ENCODE assay signal across 22 mouse cellular contexts in genomic region chr1:91820531-91820930, GRCm38 (mm10). TPM values are rescaled to one million over a fixed set of nuclear protein-coding genes. Genes with fewer than 3 reads are reported as not detected.
DNase-seq lines count a peak whose midpoint lies in the region; ATAC-seq and TF ChIP-seq lines count a peak whose summit lies in the region.
"Had no signal": no experiment of that assay in that cellular context is flagged by ENCODE, and none has a peak within 500 bp of the region (broad histone marks: within the 10 kb centered on the region; RNA-seq: fewer than 3 reads in every experiment).

No protein-coding gene starts in this region.

- no peak overlapping the region for H3K4me3 ChIP-seq in hindbrain, postnatal 0 days (ENCODE audit: low read length)
- no peak overlapping the region for H3K4me3 ChIP-seq in hindbrain, embryonic 11.5 days (ENCODE audit: low read depth, low read length)
- no peak overlapping the region for H3K4me3 ChIP-seq in neural tube, embryonic 15.5 days (replicated peaks)
- H3K4me3 ChIP-seq: gastrocnemius, adult 2 months; heart, embryonic 10.5 days had no signal

- WGBS in hindbrain, postnatal 0 days, result 29% methylated on average over 10 of the region's 10 CpGs
- WGBS in hindbrain, embryonic 11.5 days, result 83% methylated on average over 10 of the region's 10 CpGs
- WGBS in neural tube, embryonic 15.5 days, result 51% methylated on average over 10 of the region's 10 CpGs

- no peaks in the 10 kb centered on the region for H3K27me3 ChIP-seq in hindbrain, postnatal 0 days (ENCODE audit: insufficient read depth, low read length)
- H3K27me3 ChIP-seq in hindbrain, embryonic 11.5 days (ENCODE audit: control insufficient read depth, insufficient read depth, low read length), result no peaks in the 10 kb centered on the region
- H3K27me3 ChIP-seq in neural tube, embryonic 15.5 days (replicated peaks), result no peaks in the 10 kb centered on the region; the same call in 1 of the 2 replicates
- H3K27me3 ChIP-seq: Patski had no signal

- H3K4me1 ChIP-seq in hindbrain, postnatal 0 days (ENCODE audit: insufficient read depth, low read length), result no peaks in the 10 kb centered on the region; the same call in 1 of the 2 replicates
- no peaks in the 10 kb centered on the region for H3K4me1 ChIP-seq in hindbrain, embryonic 11.5 days (replicated peaks; ENCODE audit: control insufficient read depth, insufficient read depth, low read length)
- peaks cover 8% of the 10 kb centered on the region; the same call in 1 of the 2 replicates for H3K4me1 ChIP-seq in neural tube, embryonic 15.5 days

- H3K36me3 ChIP-seq in hindbrain, postnatal 0 days (ENCODE audit: insufficient read depth, low read length), result no peaks in the 10 kb centered on the region
- H3K36me3 ChIP-seq in hindbrain, embryonic 11.5 days (ENCODE audit: control insufficient read depth, insufficient read depth, low read length), result no peaks in the 10 kb centered on the region
- no peaks in the 10 kb centered on the region for H3K36me3 ChIP-seq in neural tube, embryonic 15.5 days
- H3K36me3 ChIP-seq: heart, embryonic 10.5 days had no signal

- H3K27ac ChIP-seq in hindbrain, postnatal 0 days, result no peak overlapping the region
- no peak overlapping the region for H3K27ac ChIP-seq in hindbrain, embryonic 11.5 days (ENCODE audit: low read depth, low read length)
- no peak overlapping the region for H3K27ac ChIP-seq in neural tube, embryonic 15.5 days (replicated peaks)
- H3K27ac ChIP-seq: gastrocnemius, adult 2 months; heart, embryonic 10.5 days; hindbrain, embryonic 14.5 days had no signal

- peak; percentile 13 to 42 for DNase-seq in cerebellum, postnatal 14 days
- no peak for DNase-seq in cerebellum, adult 11-12 months
- peak; percentile 51 for DNase-seq in hindbrain, postnatal 0 days (ENCODE audit: low spot score)
- no peak for DNase-seq in hindbrain, embryonic 11.5 days (ENCODE audit: low spot score)
- DNase-seq in neural tube, embryonic 10.5 days (ENCODE audit: extremely low spot score, low spot score), result no peak
- peak; percentile 73 for DNase-seq in brain, embryonic 14.5 days (ENCODE audit: low read depth)
- DNase-seq in heart, postnatal 4 days, result no peak
- DNase-seq: adrenal gland, postnatal 14 days; cerebellum, adult 2 months; cerebellum, postnatal 36 days; forebrain, postnatal 0 days; gastrocnemius, adult 2 months; heart, adult 18-20 months; heart, postnatal 10 days had no signal

- TF ChIP-seq CTCF in hindbrain, postnatal 0 days (IDR thresholded peaks at IDR 0.05; ENCODE audit: low read depth), result no peak
- TF ChIP-seq CTCF in brain, embryonic 14.5 days (IDR thresholded peaks at IDR 0.05; ENCODE audit: borderline replicate concordance, extremely low read depth, insufficient read depth, insufficient read length), result no peak

- TF ChIP-seq POLR2A in brain, embryonic 14.5 days (IDR thresholded peaks at IDR 0.05; ENCODE audit: borderline replicate concordance, extremely low read depth, insufficient read depth, insufficient read length, poor library complexity, severe bottlenecking), result no peak

- no peaks in the 10 kb centered on the region for H3K9me3 ChIP-seq in hindbrain, postnatal 0 days (ENCODE audit: low read length)
- no peaks in the 10 kb centered on the region for H3K9me3 ChIP-seq in hindbrain, embryonic 11.5 days (ENCODE audit: control insufficient read depth, low read length)
- no peaks in the 10 kb centered on the region for H3K9me3 ChIP-seq in neural tube, embryonic 15.5 days (replicated peaks)
- H3K9me3 ChIP-seq: heart, embryonic 10.5 days had no signal

- no peak overlapping the region for H3K4me2 ChIP-seq in hindbrain, postnatal 0 days (ENCODE audit: low read depth, low read length)
- no peak overlapping the region for H3K4me2 ChIP-seq in hindbrain, embryonic 11.5 days (replicated peaks; ENCODE audit: low read depth, low read length)
- H3K4me2 ChIP-seq in neural tube, embryonic 15.5 days, result peak overlapping the region; percentile 6; the same call in 1 of the 2 replicates
- H3K4me2 ChIP-seq: hindbrain, embryonic 14.5 days had no signal

- no peak for ATAC-seq in hindbrain, postnatal 0 days
- ATAC-seq in hindbrain, embryonic 11.5 days (ENCODE audit: low FRiP score), result no peak
- no peak for ATAC-seq in neural tube, embryonic 15.5 days (ENCODE audit: low FRiP score)
- ATAC-seq: activated CD4-positive, CD25-positive, alpha-beta regulatory T cell, adult 4 months; forebrain, postnatal 0 days; intestine, embryonic 16.5 days; Patski had no signal

- H3K9ac ChIP-seq in hindbrain, postnatal 0 days (replicated peaks; ENCODE audit: low read length), result no peak overlapping the region
- H3K9ac ChIP-seq in hindbrain, embryonic 11.5 days (ENCODE audit: low read depth, low read length), result no peak overlapping the region
- H3K9ac ChIP-seq in neural tube, embryonic 15.5 days (replicated peaks), result no peak overlapping the region
- H3K9ac ChIP-seq: forebrain, postnatal 0 days; hindbrain, embryonic 14.5 days had no signal

RNA-seq across cellular contexts. Expression of gene Twist2, which starts 19.3 kb away (rescaled TPM):
- total RNA-seq in hindbrain, postnatal 0 days (2014; rRNA removed), result 2.3 and 3.0 TPM in 2 replicates
- 2.3 and 2.4 TPM in 2 replicates for polyA plus RNA-seq in hindbrain, postnatal 0 days (2015; fragmentation: Nextera tagmentation; extraction: Ambion mirVana)
- polyA plus RNA-seq in hindbrain, embryonic 11.5 days (2014; fragmentation: Nextera tagmentation; extraction: Ambion mirVana), result 16.3 and 23.2 TPM in 2 replicates
- 2.8 and 4.8 TPM in 2 replicates for polyA plus RNA-seq in neural tube, embryonic 15.5 days (2015; fragmentation: Nextera tagmentation; extraction: Ambion mirVana)
- 22.3 and 23.5 TPM in 2 replicates for polyA plus RNA-seq in brain, embryonic 14.5 days (2012; rRNA removed)
- 1 to 10 TPM; 3.7 to 4.1 TPM for total RNA-seq in heart, postnatal 4 days (2021)
- total RNA-seq: hematopoietic stem cell, adult 5-6 weeks; MEL had no signal
- polyA plus RNA-seq: activated CD4-positive, CD25-positive, alpha-beta regulatory T cell, adult 4 months had no signal

Comparison
In these comparisons a context has a peak if more than half of its experiments do, and no peak if none do; other contexts are left out.
1. DNase-seq: peak in cerebellum, postnatal 14 days (2 of 2), hindbrain, postnatal 0 days (single experiment) and brain, embryonic 14.5 days (single experiment); none in cerebellum, adult 11-12 months (single experiment), hindbrain, embryonic 11.5 days (single experiment), neural tube, embryonic 10.5 days (single experiment) and heart, postnatal 4 days (single experiment).